Mouse (Mus musculus): Measurements from ENCODE around the gene Myb. TPM values are rescaled to one million over a fixed set of nuclear protein-coding genes. Genes with fewer than 3 reads are reported as not detected.

Gene Myb
- polyA plus RNA-seq, 1 experiment from 2014 or later, result 2.0 TPM

- Histone ChIP-seq H3K9ac (ENCODE audit: low read length) (no peak overlapping the region), H3K4me2 (replicated peaks; ENCODE audit: low read depth) (no peak overlapping the region), H3K9me3 (ENCODE audit: control insufficient read depth, low read length) (no peaks in the 10 kb centered on the region), H3K4me3 (ENCODE audit: low read depth, low read length) (no peak overlapping the region), H3K36me3 (ENCODE audit: control insufficient read depth, insufficient read depth, low read length) (no peaks in the 10 kb centered on the region), H3K27me3 (ENCODE audit: control insufficient read depth, insufficient read depth, low read length) (no peaks in the 10 kb centered on the region), H3K4me1 (replicated peaks; ENCODE audit: control insufficient read depth, insufficient read depth) (no peaks in the 10 kb centered on the region), H3K27ac (replicated peaks) (no peak overlapping the region)
- WGBS, result 86% methylated on average over 4 of the region's 4 CpGs
- ATAC-seq (ENCODE audit: low FRiP score, low TSS enrichment), result no peak
- TF ChIP-seq EP300 (optimal IDR thresholded peaks at IDR 0.05) (no peak), CTCF (IDR thresholded peaks at IDR 0.05; ENCODE audit: low read depth) (no peak)
- no peak for DNase-seq (ENCODE audit: low spot score)
Measured at GRCm38 (mm10) chr10:21165411-21165810, 4.6 kb upstream of the Myb start.

GRCm38 (mm10) chr10:21162124-21162523 lies 1.3 kb upstream of the Myb start:
- Histone ChIP-seq H3K4me3 (ENCODE audit: low read depth, low read length) (no peak overlapping the region), H3K4me2 (replicated peaks; ENCODE audit: low read depth) (no peak overlapping the region), H3K27me3 (ENCODE audit: control insufficient read depth, insufficient read depth, low read length) (no peaks in the 10 kb centered on the region), H3K27ac (replicated peaks) (no peak overlapping the region), H3K4me1 (replicated peaks; ENCODE audit: control insufficient read depth, insufficient read depth) (0 out of 2 replicates have a peak, but pooled peaks cover 5% of the 10 kb centered on the region), H3K9ac (ENCODE audit: low read length) (no peak overlapping the region), H3K9me3 (ENCODE audit: control insufficient read depth, low read length) (no peaks in the 10 kb centered on the region), H3K36me3 (ENCODE audit: control insufficient read depth, insufficient read depth, low read length) (no peaks in the 10 kb centered on the region)
- TF ChIP-seq CTCF (IDR thresholded peaks at IDR 0.05; ENCODE audit: low read depth) (no peak), EP300 (optimal IDR thresholded peaks at IDR 0.05) (no peak)
- DNase-seq (ENCODE audit: low spot score) (no peak), ATAC-seq (ENCODE audit: low FRiP score, low TSS enrichment) (no peak)
- WGBS, result 61% methylated on average over 3 of the region's 3 CpGs

GRCm38 (mm10) chr10:21161359-21162094 lies 743 bp upstream of the Myb start:
- no peak overlapping the region for H3K27ac ChIP-seq (replicated peaks)
- no peaks in the 10 kb centered on the region for H3K9me3 ChIP-seq (ENCODE audit: control insufficient read depth, low read length)
- H3K4me2 ChIP-seq (replicated peaks; ENCODE audit: low read depth), result peak overlapping the region; percentile 99
- H3K4me1 ChIP-seq (replicated peaks; ENCODE audit: control insufficient read depth, insufficient read depth), result 0 out of 2 replicates have a peak, but pooled peaks cover 5% of the 10 kb centered on the region
- peak overlapping the region; percentile 56 for H3K4me3 ChIP-seq (ENCODE audit: low read depth, low read length)
- ATAC-seq (ENCODE audit: low FRiP score, low TSS enrichment) (no peak), DNase-seq (ENCODE audit: low spot score) (peak; percentile 17)
- no peaks in the 10 kb centered on the region for H3K36me3 ChIP-seq (ENCODE audit: control insufficient read depth, insufficient read depth, low read length)
- H3K27me3 ChIP-seq (ENCODE audit: control insufficient read depth, insufficient read depth, low read length), result no peaks in the 10 kb centered on the region
- 5% methylated on average over 20 of the region's 20 CpGs for WGBS
- TF ChIP-seq CTCF (IDR thresholded peaks at IDR 0.05; ENCODE audit: low read depth) (no peak), EP300 (optimal IDR thresholded peaks at IDR 0.05) (no peak)
- peak overlapping the region; percentile 61; the same call in 1 of the 2 replicates for H3K9ac ChIP-seq (ENCODE audit: low read length)

GRCm38 (mm10) chr10:21159697-21160394 lies 938 bp downstream of the Myb start:
- peak; percentile 51; the same call in 1 of the 2 replicates for ATAC-seq (ENCODE audit: low FRiP score, low TSS enrichment)
- Histone ChIP-seq H3K4me1 (replicated peaks; ENCODE audit: control insufficient read depth, insufficient read depth) (0 out of 2 replicates have a peak, but pooled peaks cover 5% of the 10 kb centered on the region), H3K36me3 (ENCODE audit: control insufficient read depth, insufficient read depth, low read length) (no peaks in the 10 kb centered on the region), H3K9me3 (ENCODE audit: control insufficient read depth, low read length) (no peaks in the 10 kb centered on the region), H3K4me2 (replicated peaks; ENCODE audit: low read depth) (peak overlapping the region; percentile 99), H3K27me3 (ENCODE audit: control insufficient read depth, insufficient read depth, low read length) (no peaks in the 10 kb centered on the region), H3K4me3 (ENCODE audit: low read depth, low read length) (peak overlapping the region; percentile 56), H3K9ac (ENCODE audit: low read length) (peak overlapping the region; percentile 61), H3K27ac (replicated peaks) (0 out of 2 replicates have a peak overlapping the region, but pooled peaks have one; percentile 24)
- peak; percentile 62 for DNase-seq (ENCODE audit: low spot score)
- no peak for TF ChIP-seq CTCF (IDR thresholded peaks at IDR 0.05; ENCODE audit: low read depth)
- TF ChIP-seq EP300 (optimal IDR thresholded peaks at IDR 0.05), result no peak
- WGBS, result under 1% methylated on average over 44 of the region's 44 CpGs

- no peak for TF ChIP-seq CTCF (IDR thresholded peaks at IDR 0.05; ENCODE audit: low read depth)
- peak overlapping the region; percentile 47 for H3K9ac ChIP-seq (ENCODE audit: low read length)
- peak overlapping the region; percentile 56 for H3K4me3 ChIP-seq (ENCODE audit: low read depth, low read length)
- 1% methylated on average over 35 of the region's 35 CpGs for WGBS
- H3K9me3 ChIP-seq (ENCODE audit: control insufficient read depth, low read length), result no peaks in the 10 kb centered on the region
- peak overlapping the region; percentile 45; the same call in 1 of the 2 replicates for H3K27ac ChIP-seq (replicated peaks)
- no peaks in the 10 kb centered on the region for H3K36me3 ChIP-seq (ENCODE audit: control insufficient read depth, insufficient read depth, low read length)
- H3K27me3 ChIP-seq (ENCODE audit: control insufficient read depth, insufficient read depth, low read length), result no peaks in the 10 kb centered on the region
- peak overlapping the region; percentile 99 for H3K4me2 ChIP-seq (replicated peaks; ENCODE audit: low read depth)
- 0 out of 2 replicates have a peak, but pooled peaks cover 5% of the 10 kb centered on the region for H3K4me1 ChIP-seq (replicated peaks; ENCODE audit: control insufficient read depth, insufficient read depth)
- DNase-seq (ENCODE audit: low spot score) (peak; percentile 90), ATAC-seq (ENCODE audit: low FRiP score, low TSS enrichment) (peak; percentile 92)
Measured at GRCm38 (mm10) chr10:21158918-21159443, 1.8 kb downstream of the Myb start.
